Mouse (Mus musculus) olfactory bulb, adult 2 months (tissue): Measurements from ENCODE around the gene Commd3. TPM values are rescaled to one million over a fixed set of nuclear protein-coding genes. Genes with fewer than 3 reads are reported as not detected.

Experiments used
- H3K27ac ChIP-seq: fragments of 200-500 bp; 2 replicates; pipeline ENCODE4 v1.5.1; 2012; ENCODE audit warnings: low read depth, low read length; ENCODE audit not compliant: insufficient read depth
- H3K4me1 ChIP-seq: fragments of 200-500 bp; 2 replicates; pipeline ENCODE4 v1.6.1; 2012; ENCODE audit warnings: low read length; ENCODE audit not compliant: control insufficient read depth, insufficient read depth
- H3K4me3 ChIP-seq: fragments of 200-500 bp; 2 replicates; pipeline ENCODE4 v1.5.1; 2012; ENCODE audit warnings: mild to moderate bottlenecking, low read depth, low read length, moderate library complexity; ENCODE audit not compliant: insufficient read depth
- CTCF ChIP-seq: fragments of 200-500 bp; IDR thresholded peaks from 2 replicates; pipeline ENCODE4 v1.5.1; 2012; ENCODE audit warnings: low read depth, mild to moderate bottlenecking, low read length, moderate library complexity; ENCODE audit not compliant: insufficient read depth
- POLR2A ChIP-seq: fragments of 200-500 bp; IDR thresholded peaks from 2 replicates; pipeline ENCODE4 v1.6.1; 2012; ENCODE audit warnings: mild to moderate bottlenecking, low read depth, low read length, moderate library complexity; ENCODE audit not compliant: insufficient read depth
- WGBS: fragments of 180-500 bp; shearing (Covaris S2); methylation state at CpG from one replicate; pipeline ENCODE4 v1.1.7; 2018; 5-methylcytosine and 5-hydroxymethylcytosine counted together
- polyA plus RNA-seq: library from polyadenylated mRNA; stranded (reverse); fragments of >200 nt; gene quantifications from 2 replicates; pipeline ENCODE4 v1.2.4, GENCODE M21; 2012; ENCODE audit warnings: low replicate concordance; ENCODE audit not compliant: missing spikeins, insufficient read depth, insufficient read length

Commd3 gene
- polyA plus RNA-seq, 1 experiment: 558 TPM

DNA sequence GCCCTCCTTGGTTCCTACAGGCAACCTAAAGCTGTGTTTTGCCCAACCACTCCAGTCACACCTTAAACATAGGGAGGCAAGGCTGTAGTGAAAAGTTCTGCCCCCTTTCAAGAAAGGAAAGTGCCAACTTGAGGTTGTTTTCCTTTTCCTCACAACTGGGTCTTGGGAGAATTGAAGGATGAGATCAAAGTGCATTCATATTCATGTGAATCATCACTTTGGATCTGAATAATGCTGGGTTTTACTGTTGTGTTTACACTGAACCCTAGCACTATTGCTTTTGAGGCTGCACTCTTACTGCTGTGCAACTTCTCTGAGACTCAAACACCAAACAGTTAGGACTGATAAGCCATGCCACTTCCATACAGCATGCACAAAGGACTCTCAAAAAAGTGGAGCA, 19.8 kb downstream of the Commd3 start:
- TF ChIP-seq CTCF: no peak
- no peak for TF ChIP-seq POLR2A
- H3K27ac ChIP-seq: no peak overlapping the region
- no peak overlapping the region for H3K4me3 ChIP-seq
- peaks cover 19% of the 10 kb centered on the region for H3K4me1 ChIP-seq

DNA sequence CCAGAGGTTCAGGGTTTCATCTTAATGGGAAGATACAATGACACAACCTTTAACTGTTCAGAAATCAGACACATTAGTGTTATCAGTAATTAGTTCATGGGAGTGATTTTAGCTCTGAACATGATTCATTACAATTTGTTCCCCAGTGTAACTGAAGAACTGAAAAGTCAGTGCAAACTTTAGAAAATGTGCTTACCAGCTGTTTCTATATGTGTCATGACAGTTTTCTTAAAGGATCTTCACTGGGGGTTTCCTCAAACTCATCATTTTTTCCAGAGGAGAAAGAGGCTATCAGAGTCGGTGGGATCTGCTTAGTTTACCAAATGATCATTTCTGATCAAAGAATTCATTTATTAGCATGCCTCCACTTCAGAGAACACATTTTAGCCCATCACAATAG, 20.4 kb downstream of the Commd3 start:
- TF ChIP-seq POLR2A: no peak
- no peak for TF ChIP-seq CTCF
- no peak overlapping the region for H3K27ac ChIP-seq
- H3K4me3 ChIP-seq: no peak overlapping the region
- WGBS: 20% methylated on average over 1 of the region's 1 CpGs
- H3K4me1 ChIP-seq: peaks cover 19% of the 10 kb centered on the region

DNA sequence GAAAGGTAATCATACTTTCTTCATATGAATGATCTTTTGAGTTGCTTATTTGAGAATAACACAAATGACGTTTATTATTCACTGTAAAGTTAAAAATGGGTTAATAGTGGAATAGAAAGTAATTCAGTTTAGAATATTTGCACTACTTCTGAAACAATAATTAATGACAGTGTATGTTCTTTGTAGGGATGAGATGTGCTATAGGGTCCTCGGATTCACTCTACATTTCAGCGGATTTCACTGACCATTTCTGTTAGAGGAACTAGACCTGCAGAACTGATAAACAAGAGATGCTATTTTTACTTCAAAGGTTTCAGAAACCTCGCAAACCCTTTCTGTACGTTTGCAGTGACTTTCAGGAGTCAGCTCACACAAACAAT, 21.3 kb downstream of the Commd3 start:
- Histone ChIP-seq H3K4me3 (no peak overlapping the region), H3K4me1 (peaks cover 19% of the 10 kb centered on the region), H3K27ac (no peak overlapping the region)
- 3% methylated on average over 5 of the region's 5 CpGs for WGBS
- TF ChIP-seq CTCF (no peak), POLR2A (no peak)

DNA sequence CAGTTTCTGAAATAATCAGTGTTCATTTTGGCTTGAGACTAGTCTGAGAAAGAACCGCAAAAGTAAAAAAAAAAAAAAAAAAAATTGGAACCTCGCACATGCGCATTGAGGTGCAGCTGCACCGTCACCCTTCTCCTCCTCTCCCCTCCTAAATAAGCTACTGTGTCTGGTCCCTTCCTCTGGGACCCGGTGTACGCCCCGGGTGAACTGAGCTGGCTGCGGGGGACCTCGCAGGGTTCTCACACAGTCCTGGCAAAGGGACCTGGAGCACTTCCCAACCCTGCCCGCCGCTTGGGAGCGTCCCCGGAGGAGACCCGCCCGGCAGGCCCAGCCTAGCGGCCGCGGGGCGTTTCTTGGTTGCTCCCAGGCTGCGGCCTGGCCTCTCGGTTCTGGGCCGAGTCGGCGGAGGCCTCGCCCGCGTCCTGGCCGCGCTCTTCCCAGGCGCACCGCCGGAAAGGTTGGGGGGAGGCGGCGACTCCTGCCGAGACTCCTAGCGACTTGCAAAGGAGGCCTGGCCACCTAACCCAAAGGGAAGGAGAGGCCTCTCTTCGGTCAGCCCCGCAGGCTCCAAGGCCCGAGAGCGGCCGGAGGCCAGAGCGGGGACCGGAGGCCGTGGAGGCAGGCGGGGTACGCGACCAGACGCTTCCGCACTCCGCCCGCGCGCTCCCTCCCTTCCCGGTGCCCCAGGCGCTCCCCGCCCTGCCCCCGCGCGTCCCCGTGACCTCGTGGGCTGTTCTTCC, 21.9 kb downstream of the Commd3 start, which contains the start of gene Spag6:
TSS of gene Spag6 (plus strand) at position 162 of the 740 bp plus-strand sequence.
- WGBS: under 1% methylated on average over 61 of the region's 61 CpGs
- Histone ChIP-seq H3K4me3 (peak within 1 kb of the TSS; percentile 68), H3K4me1 (peaks cover 17% of the 10 kb centered on the region), H3K27ac (peak within 1 kb of the TSS; percentile 63)
- TF ChIP-seq POLR2A (no peak; the same call in 1 of the 2 replicates), CTCF (no peak)

DNA sequence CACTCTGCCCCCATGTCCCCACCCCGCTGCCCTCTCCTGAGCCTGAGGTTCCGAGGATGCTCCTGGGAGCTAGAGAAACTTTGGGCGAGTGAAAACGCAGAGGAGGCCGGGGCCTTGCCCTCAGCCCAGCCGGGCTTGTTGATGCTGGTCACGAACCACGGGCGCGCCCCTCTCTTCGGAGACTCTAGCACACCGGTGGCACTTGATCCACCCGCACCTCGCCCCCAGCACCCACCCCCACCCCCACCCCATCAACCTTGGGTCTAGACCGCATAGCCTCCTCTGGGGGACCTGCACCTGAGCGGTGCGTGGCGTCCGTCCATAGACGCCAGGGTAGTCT, 22.4 kb downstream of the Commd3 start:
- TF ChIP-seq CTCF: no peak
- TF ChIP-seq POLR2A: no peak
- peak overlapping the region; percentile 68 for H3K4me3 ChIP-seq
- WGBS: 2% methylated on average over 19 of the region's 20 CpGs
- H3K4me1 ChIP-seq: peaks cover 13% of the 10 kb centered on the region
- H3K27ac ChIP-seq: no peak overlapping the region

DNA sequence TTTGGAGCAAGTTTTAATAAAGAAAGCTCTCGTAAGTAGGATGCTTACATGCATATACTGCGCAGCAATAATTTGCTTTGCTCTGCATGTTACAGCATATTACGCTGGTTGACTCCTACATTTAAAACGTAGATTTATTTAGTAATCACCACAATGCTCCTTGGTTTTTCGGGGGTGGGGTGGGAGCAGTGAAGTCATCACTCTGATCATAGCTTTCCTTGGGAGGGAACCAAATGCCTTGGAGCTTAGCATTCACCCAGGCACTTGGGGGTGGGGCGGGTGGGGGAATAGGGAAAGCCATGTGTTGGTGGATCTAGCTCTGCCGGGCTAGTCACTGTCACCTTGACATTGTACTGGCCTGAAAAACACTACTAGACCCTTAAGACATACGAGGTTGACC, 23.0 kb downstream of the Commd3 start:
- TF ChIP-seq CTCF (no peak), POLR2A (no peak)
- WGBS: 15% methylated on average over 8 of the region's 8 CpGs
- Histone ChIP-seq H3K27ac (no peak overlapping the region), H3K4me1 (peaks cover 8% of the 10 kb centered on the region), H3K4me3 (no peak overlapping the region)

DNA sequence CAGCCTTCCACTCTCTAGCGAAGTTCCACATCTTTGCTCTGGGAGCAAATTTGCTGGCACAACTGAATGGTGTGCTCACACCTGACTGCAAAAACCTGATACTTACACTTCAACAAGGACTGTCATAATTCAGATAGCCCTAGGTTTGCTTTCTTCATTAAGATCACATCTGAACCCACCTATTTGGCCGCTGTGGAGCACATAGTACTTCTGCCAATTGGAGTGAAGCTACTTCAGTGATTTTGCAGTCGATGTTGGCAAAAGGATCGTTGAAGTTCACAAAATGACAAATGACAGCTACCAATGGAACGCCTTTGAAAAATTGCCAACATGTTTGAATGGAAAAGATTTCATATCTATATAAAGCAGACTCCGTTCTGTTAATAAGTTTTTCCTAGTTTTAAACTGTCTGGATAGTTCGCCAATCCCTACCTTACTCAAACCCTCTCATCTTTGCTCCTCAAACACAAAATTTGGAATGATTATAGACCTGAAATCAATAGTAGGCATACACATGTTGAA, 23.5 kb downstream of the Commd3 start:
- Histone ChIP-seq H3K4me1 (peaks cover 5% of the 10 kb centered on the region), H3K4me3 (no peak overlapping the region), H3K27ac (no peak overlapping the region)
- 20% methylated on average over 7 of the region's 7 CpGs for WGBS
- TF ChIP-seq POLR2A: no peak
- TF ChIP-seq CTCF: no peak

DNA sequence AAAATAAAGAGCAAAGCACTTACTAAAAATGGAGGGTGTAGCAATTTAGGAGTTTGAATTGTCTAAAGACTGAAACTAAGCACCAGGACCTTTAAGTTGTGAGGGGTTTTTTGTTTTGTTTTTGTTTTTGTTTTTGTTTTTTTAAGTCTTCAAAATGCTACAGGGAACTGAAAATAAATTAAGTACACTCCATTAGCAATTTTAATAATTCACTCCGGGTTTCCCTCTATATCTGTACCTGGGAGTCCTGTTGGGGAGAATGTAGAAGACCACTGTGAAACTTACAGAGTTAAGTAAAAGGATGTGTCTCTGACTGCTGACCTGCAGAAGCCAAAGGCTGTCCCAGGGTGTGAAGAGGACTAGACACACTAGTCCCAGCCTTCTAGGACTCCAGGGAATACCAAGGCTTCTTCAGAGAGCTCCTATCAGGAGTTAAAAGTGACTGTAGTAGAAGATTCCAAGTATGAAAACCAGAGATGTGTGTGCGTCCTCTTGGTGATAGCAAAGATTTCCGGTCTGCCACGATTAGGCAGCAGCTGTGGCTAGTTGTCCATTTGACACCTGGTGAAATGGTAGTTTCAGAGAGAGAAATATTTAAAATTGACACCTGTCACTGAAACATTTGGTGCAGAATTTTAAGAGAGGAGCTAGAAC, 25.5 kb downstream of the Commd3 start:
- WGBS: 10% methylated on average over 4 of the region's 4 CpGs
- Histone ChIP-seq H3K4me1 (peaks cover 5% of the 10 kb centered on the region), H3K27ac (no peak overlapping the region), H3K4me3 (no peak overlapping the region)
- TF ChIP-seq CTCF (no peak), POLR2A (no peak)

DNA sequence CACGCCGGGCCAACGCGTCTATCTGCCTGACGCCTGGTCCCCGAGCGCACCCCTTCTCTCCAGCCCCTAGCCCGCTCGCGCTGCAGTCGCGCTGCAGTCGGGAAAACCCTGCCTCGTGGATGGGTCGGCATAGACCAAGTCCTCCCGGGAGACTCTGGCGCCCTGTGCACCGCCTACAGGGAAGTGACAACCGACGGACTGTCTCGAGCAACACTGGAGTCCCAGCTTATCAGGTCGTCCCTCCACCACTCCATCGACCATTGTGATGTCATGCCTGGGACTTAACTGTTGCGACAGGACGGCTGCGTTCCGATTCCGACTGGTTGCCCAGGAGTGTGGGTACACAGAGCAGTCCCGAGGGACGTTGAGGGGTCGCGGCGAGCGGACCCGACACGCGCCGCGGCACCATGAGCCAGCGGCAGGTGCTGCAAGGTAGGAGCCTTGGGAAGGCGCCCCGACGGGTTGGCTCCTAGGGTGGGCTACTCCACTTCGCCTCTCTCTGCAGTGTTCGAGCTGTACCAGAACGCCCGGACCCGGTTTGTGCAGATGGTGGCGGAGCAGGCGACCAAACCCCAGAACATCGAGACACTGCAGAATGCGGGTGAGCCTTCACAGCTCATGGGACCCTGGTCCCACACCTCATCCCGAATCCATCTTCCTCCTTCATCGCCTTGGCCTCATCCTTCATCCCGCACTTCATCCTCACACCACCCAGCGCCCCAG, 26.6 kb downstream of the Commd3 start:
- TF ChIP-seq CTCF (no peak), POLR2A (no peak)
- WGBS: 4% methylated on average over 56 of the region's 56 CpGs
- no peak overlapping the region for H3K4me3 ChIP-seq
- H3K27ac ChIP-seq: no peak overlapping the region
- H3K4me1 ChIP-seq: peaks cover 5% of the 10 kb centered on the region
